Mouse (Mus musculus) midbrain, postnatal 0 days (tissue): ENCODE data around the gene Tor2a. TPM values are rescaled to one million over a fixed set of nuclear protein-coding genes. Genes with fewer than 3 reads are reported as not detected.

Experiments used
- ATAC-seq: fragments of 200-750 bp; cut with Nextera tagmentation; 2 replicates; pipeline ENCODE4 v1.8.0; 2017; ENCODE audit warnings: moderate number of reproducible peaks, mild to moderate bottlenecking, moderate TSS enrichment, moderate library complexity; ENCODE audit not compliant: low FRiP score
- DNase-seq: peaks from one replicate; pipeline ENCODE4 v3.0.0-alpha.2; 2015; ENCODE audit warnings: low spot score
- H3K27ac ChIP-seq: fragments of 300-500 bp; sonication (generic); 2 replicates; pipeline ENCODE4 v1.5.1; 2014; ENCODE audit warnings: low read depth, mild to moderate bottlenecking, low read length, mixed read lengths
- H3K27me3 ChIP-seq: fragments of 300-500 bp; sonication (generic); 2 replicates; pipeline ENCODE4 v1.6.1; 2014; ENCODE audit warnings: low read length, control low read depth, mixed read lengths; ENCODE audit not compliant: insufficient read depth
- H3K36me3 ChIP-seq: fragments of 300-500 bp; sonication (generic); 2 replicates; pipeline ENCODE4 v1.6.1; 2014; ENCODE audit warnings: low read length, control low read depth, mixed read lengths; ENCODE audit not compliant: insufficient read depth
- H3K4me1 ChIP-seq: fragments of 300-500 bp; sonication (generic); 2 replicates; pipeline ENCODE4 v1.6.1; 2014; ENCODE audit warnings: mild to moderate bottlenecking, control low read depth, antibody characterized with exemption, low read length, mixed read lengths; ENCODE audit not compliant: insufficient read depth
- H3K4me2 ChIP-seq: fragments of 300-500 bp; sonication (generic); 2 replicates; pipeline ENCODE4 v1.6.1; 2014; ENCODE audit warnings: low read depth, mild to moderate bottlenecking, low read length, mixed read lengths; ENCODE audit not compliant: poor library complexity, severe bottlenecking
- H3K4me3 ChIP-seq: fragments of 300-500 bp; sonication (generic); 2 replicates; pipeline ENCODE4 v1.5.1; 2014; ENCODE audit warnings: low read depth, mild to moderate bottlenecking, low read length, moderate library complexity
- H3K9ac ChIP-seq: fragments of 300-500 bp; sonication (generic); replicated peaks from 2 replicates; pipeline ENCODE4 v1.6.1; 2014; ENCODE audit warnings: mild to moderate bottlenecking, low read length, moderate library complexity, mixed read lengths; ENCODE audit not compliant: poor library complexity, severe bottlenecking
- H3K9me3 ChIP-seq: fragments of 300-500 bp; sonication (generic); 2 replicates; pipeline ENCODE4 v1.6.1; 2016; ENCODE audit warnings: low read length, control low read depth
- CTCF ChIP-seq: IDR thresholded peaks from 2 replicates; pipeline ENCODE4 v1.5.1; 2016; ENCODE audit warnings: antibody characterized with exemption, mild to moderate bottlenecking
- WGBS: fragments of 180-500 bp; shearing (Covaris S2); extraction: QIAGEN DNeasy Blood & Tissue Kit; methylation state at CpG from one replicate; pipeline ENCODE4 v1.1.7; 2014; 5-methylcytosine and 5-hydroxymethylcytosine counted together
- polyA plus RNA-seq: library from polyadenylated mRNA; unstranded; fragments of >200 nt; fragmentation: Nextera tagmentation; extraction: Ambion mirVana; gene quantifications from 2 replicates; pipeline ENCODE4 v1.2.1, GENCODE M21; 2015
- total RNA-seq: library from RNA; depleted of rRNA; stranded (reverse); fragments of >200 nt; gene quantifications from 2 replicates; pipeline ENCODE4 v1.2.3, GENCODE M21; 2014

Gene Tor2a
- total and polyA plus RNA-seq, 2 experiments from 2014 or later, result 42.0 to 72.8 TPM

GRCm38 (mm10) chr2:32732695-32733094 lies 24.3 kb upstream of the Tor2a start:
- H3K27ac ChIP-seq, result no peak overlapping the region
- DNase-seq (no peak), ATAC-seq (no peak)
- 73% methylated on average over 6 of the region's 6 CpGs for WGBS
- H3K27me3 ChIP-seq, result no peaks in the 10 kb centered on the region
- H3K36me3 ChIP-seq, result no peaks in the 10 kb centered on the region
- no peak for TF ChIP-seq CTCF
- no peaks in the 10 kb centered on the region for H3K9me3 ChIP-seq
- H3K4me2 ChIP-seq, result no peak overlapping the region
- H3K4me3 ChIP-seq, result no peak overlapping the region
- H3K9ac ChIP-seq, result no peak overlapping the region
- no peaks in the 10 kb centered on the region for H3K4me1 ChIP-seq

- no peaks in the 10 kb centered on the region for H3K4me1 ChIP-seq
- H3K4me2 ChIP-seq, result no peak overlapping the region
- H3K36me3 ChIP-seq, result no peaks in the 10 kb centered on the region
- no peak for DNase-seq
- H3K27me3 ChIP-seq, result no peaks in the 10 kb centered on the region
- H3K9ac ChIP-seq, result no peak overlapping the region
- no peak for ATAC-seq
- no peaks in the 10 kb centered on the region for H3K9me3 ChIP-seq
- no peak overlapping the region for H3K4me3 ChIP-seq
- TF ChIP-seq CTCF, result no peak
- 30% methylated on average over 4 of the region's 4 CpGs for WGBS
- H3K27ac ChIP-seq, result no peak overlapping the region
Measured at GRCm38 (mm10) chr2:32734480-32734879, 22.6 kb upstream of the Tor2a start.

- no peak for DNase-seq
- H3K27me3 ChIP-seq, result no peaks in the 10 kb centered on the region
- H3K27ac ChIP-seq, result no peak overlapping the region
- no peaks in the 10 kb centered on the region for H3K4me1 ChIP-seq
- H3K4me3 ChIP-seq, result no peak overlapping the region
- WGBS, result 43% methylated on average over 4 of the region's 4 CpGs
- TF ChIP-seq CTCF, result no peak
- no peaks in the 10 kb centered on the region for H3K9me3 ChIP-seq
- no peak overlapping the region for H3K4me2 ChIP-seq
- H3K9ac ChIP-seq, result no peak overlapping the region
- no peaks in the 10 kb centered on the region for H3K36me3 ChIP-seq
- ATAC-seq, result no peak
Measured at GRCm38 (mm10) chr2:32734933-32735332, 22.1 kb upstream of the Tor2a start.

- 34% methylated on average over 3 of the region's 3 CpGs for WGBS
- Histone ChIP-seq H3K27me3 (no peaks in the 10 kb centered on the region), H3K36me3 (no peaks in the 10 kb centered on the region), H3K4me3 (no peak overlapping the region), H3K9ac (no peak overlapping the region), H3K27ac (no peak overlapping the region), H3K9me3 (no peaks in the 10 kb centered on the region), H3K4me2 (no peak overlapping the region), H3K4me1 (no peaks in the 10 kb centered on the region)
- no peak for DNase-seq
- no peak for TF ChIP-seq CTCF
- no peak for ATAC-seq
Measured at GRCm38 (mm10) chr2:32736306-32736829, 20.7 kb upstream of the Tor2a start.

GRCm38 (mm10) chr2:32737008-32737407 lies 20.0 kb upstream of the Tor2a start:
- 55% methylated on average over 6 of the region's 6 CpGs for WGBS
- TF ChIP-seq CTCF, result no peak

GRCm38 (mm10) chr2:32739311-32739710 lies 17.7 kb upstream of the Tor2a start:
- no peak overlapping the region for H3K9ac ChIP-seq
- H3K4me2 ChIP-seq, result no peak overlapping the region
- ATAC-seq (no peak), DNase-seq (no peak)
- H3K27me3 ChIP-seq, result no peaks in the 10 kb centered on the region
- no peak for TF ChIP-seq CTCF
- no peak overlapping the region for H3K27ac ChIP-seq
- H3K9me3 ChIP-seq, result no peaks in the 10 kb centered on the region
- no peak overlapping the region for H3K4me3 ChIP-seq
- peaks cover 8% of the 10 kb centered on the region; the same call in 1 of the 2 replicates for H3K4me1 ChIP-seq
- no peaks in the 10 kb centered on the region; the same call in 1 of the 2 replicates for H3K36me3 ChIP-seq
- WGBS, result 75% methylated on average over 4 of the region's 4 CpGs

More at GRCm38 (mm10) chr2:32737008-32737407, 20.0 kb upstream of the Tor2a start:
- Histone ChIP-seq H3K4me3 (no peak overlapping the region), H3K9me3 (no peaks in the 10 kb centered on the region), H3K36me3 (no peaks in the 10 kb centered on the region), H3K27ac (no peak overlapping the region), H3K27me3 (no peaks in the 10 kb centered on the region), H3K4me1 (no peaks in the 10 kb centered on the region), H3K4me2 (no peak overlapping the region), H3K9ac (no peak overlapping the region)
- DNase-seq (no peak), ATAC-seq (no peak)
